Mouse (Mus musculus) granulocyte monocyte progenitor cell, adult 5-6 weeks (primary cell): ENCODE data around the gene Anapc11. TPM values are rescaled to one million over a fixed set of nuclear protein-coding genes. Genes with fewer than 3 reads are reported as not detected.
A peak's percentile ranks its signal among the peaks of the same experiment; 100 is the strongest.

Experiments
- ATAC-seq: replicated peaks from 2 replicates; pipeline ENCODE4 v1.8.0; 2016; ENCODE audit warnings: mild to moderate bottlenecking, moderate TSS enrichment, inconsistent platforms; ENCODE audit not compliant: poor library complexity, severe bottlenecking
- total RNA-seq, 2 experiments: library from RNA; stranded (forward) in 1 of 2; stranded (reverse) in 1 of 2; fragments of 200-712, 200-1000 nt in 1 of 2; fragments of >200 nt in 1 of 2; fragmentation: Nextera tagmentation in 1 of 2; gene quantifications; 2 replicates each; pipeline ENCODE4 v1.2.3; 2014 to 2017

Anapc11 gene
- total RNA-seq, 2 experiments from 2014 or later, result 26.9 to 80.9 TPM

DNA sequence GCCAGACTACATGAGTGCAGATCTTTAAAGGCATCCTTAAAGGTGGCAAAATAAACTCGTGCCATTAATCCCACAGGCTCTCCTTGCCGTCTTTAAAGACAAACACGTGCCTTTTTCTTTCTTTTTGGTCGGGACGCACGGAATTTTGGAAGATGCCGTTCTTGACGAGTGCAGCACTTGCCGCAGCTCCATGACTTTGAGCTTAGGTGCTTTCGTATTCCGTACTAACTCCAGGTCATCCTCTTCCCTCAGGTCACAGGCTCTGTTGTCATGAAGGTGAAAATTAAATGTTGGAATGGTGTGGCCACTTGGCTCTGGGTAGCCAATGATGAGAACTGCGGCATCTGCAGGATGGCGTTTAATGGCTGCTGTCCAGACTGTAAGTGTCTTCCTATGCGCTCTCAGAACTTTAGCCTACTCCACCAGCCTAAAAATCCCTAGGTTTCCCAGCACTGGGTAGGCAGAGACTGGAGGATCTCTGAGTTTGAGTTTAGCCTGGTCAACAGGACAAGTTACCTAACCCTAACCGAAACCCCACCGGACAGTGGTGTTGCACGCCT is 849 bp downstream of the Anapc11 start:
- no peak for ATAC-seq

DNA sequence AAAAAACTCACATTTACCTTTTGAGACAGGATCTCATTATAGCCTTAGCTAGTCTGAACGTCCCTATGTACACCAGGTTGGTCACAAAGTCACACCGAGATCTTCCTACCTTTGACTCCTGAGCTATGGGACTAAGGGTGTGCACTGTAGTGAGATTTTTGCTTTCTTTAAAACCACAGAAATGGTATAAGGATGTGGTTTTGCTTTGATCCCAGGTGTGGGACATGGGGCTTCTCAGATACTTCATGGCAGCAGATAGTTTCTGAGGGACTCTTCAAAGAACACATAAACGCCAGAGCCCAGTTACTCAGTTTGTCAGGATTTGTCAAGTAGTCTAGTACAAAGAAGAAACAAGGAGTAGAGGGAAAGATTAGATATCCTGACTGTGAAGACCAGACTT is 2.5 kb downstream of the Anapc11 start:
- no peak for ATAC-seq

DNA sequence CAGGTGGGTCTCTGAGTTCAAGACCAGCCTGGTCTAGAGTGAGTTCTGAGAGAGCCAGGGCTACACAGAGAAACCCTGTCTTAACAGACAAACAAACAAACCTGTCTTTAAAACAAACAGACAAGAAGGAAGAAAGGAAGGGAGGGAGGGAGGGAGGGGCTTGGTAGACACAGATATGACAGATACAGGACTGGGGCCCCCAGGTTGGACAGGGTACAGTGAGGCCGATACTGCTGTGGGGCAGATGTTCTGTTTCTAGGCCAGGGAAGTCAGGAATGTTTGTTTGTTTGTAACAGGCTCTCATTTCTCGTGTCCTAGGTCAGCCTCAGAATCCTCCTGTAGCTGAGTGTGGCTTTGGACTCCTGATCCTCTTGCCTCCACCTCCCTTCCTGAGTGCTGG is 5.3 kb downstream of the Anapc11 start:
- no peak for ATAC-seq

GRCm38 (mm10) chr11:120605667-120606066 is 7.4 kb downstream of the Anapc11 start:
- no peak for ATAC-seq

GRCm38 (mm10) chr11:120606764-120607163 is 8.5 kb downstream of the Anapc11 start:
- no peak for ATAC-seq

- no peak for ATAC-seq
Measured at GRCm38 (mm10) chr11:120608241-120609034, 10.2 kb downstream of the Anapc11 start, which contains the start of gene Npb. Gene Npb, plus strand, starts transcription at chr11:120608477.

DNA sequence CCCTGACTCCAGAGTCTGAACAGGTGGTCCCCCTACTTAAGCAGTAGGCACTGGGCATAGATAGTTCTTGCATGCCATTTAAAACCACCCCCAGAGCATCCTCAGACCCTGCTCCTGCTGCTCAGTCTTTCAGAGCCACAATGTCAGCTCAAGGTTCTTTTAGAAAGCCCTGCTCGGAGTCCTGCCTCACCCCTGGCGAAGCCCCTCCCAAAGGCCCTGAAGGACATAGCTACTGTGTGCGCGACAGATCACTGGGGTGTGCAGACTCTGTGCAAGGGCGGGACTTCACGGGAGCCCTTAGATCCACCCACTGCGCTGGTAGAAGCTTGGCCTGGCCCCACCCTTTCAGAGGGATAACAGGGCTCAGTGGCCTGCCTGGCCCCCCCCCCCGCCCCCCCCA is 11.0 kb downstream of the Anapc11 start:
- no peak for ATAC-seq

DNA sequence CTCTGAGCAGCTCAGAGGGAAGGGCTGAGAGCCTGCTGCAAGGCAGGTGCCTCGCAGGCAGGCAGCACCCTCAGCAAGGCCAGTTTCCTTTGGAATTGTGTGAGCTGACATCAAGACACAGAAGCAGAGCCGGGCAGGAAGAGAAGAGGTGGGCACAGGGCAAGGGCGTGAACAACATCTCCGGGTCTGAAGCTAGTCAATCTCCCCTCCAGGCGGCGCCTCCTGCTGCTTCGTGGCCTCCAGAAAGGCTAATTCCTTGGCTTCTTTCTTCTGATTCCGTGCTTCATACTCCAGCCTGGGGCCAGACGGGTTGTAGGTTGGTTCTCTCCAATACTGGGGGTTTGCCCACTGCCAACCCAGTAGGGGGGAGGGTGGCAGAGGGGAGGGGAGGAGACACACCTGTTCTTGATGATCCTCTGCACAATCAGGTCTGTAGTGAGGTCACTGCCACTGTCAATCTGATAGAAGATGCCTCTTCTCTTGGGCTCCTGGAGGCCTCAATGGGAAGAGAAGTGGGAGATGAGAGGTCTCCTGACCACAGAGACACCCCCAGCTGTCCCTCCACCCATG is 12.3 kb downstream of the Anapc11 start:
- ATAC-seq, result no peak

DNA sequence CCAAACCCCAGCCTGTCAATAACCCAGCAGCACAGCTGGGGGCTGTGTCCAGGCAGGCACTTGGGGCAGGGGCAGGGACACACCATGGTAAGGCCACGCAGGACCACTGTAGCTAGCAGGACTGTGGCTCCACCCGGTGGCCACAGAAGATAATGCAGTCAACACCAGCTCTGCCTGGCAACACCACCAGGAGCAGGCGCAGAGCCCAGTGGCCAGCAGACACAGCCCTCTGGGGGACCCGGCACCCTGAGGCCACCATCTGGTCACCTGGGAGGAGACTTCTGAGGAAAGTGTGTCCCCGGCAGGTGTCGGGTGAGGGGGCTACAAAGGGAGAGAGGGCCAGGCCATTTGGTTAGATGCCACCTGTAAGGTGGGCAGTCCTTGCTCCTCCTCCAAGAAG is 14.5 kb downstream of the Anapc11 start:
- ATAC-seq, result peak; percentile 67

DNA sequence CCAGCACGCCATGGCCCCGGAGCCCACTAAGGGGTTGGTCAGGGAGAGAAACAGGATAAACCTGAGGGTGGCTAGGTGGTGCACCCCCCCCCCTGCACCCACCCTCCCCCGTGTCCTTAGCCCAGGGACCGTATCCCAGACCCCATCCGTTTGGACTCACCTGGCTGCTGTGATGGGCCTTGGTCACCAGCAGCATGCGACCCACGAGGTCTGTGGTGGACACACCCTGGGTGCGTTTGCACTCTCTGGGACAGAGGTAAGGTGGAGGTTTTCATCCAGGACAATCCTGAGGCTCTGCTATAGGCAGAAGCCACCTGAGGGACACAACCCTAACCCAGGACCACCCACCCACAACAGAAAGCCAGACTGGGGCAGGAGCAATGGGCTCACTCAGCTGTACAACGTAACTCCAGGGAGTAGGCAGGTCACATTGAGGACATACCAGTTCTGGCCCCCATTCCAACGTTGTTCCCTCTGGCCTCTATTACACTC is 15.3 kb downstream of the Anapc11 start:
- no peak for ATAC-seq

GRCm38 (mm10) chr11:120613976-120614375 is 15.8 kb downstream of the Anapc11 start:
- no peak for ATAC-seq

GRCm38 (mm10) chr11:120615167-120615566 is 16.9 kb downstream of the Anapc11 start:
- ATAC-seq, result no peak

DNA sequence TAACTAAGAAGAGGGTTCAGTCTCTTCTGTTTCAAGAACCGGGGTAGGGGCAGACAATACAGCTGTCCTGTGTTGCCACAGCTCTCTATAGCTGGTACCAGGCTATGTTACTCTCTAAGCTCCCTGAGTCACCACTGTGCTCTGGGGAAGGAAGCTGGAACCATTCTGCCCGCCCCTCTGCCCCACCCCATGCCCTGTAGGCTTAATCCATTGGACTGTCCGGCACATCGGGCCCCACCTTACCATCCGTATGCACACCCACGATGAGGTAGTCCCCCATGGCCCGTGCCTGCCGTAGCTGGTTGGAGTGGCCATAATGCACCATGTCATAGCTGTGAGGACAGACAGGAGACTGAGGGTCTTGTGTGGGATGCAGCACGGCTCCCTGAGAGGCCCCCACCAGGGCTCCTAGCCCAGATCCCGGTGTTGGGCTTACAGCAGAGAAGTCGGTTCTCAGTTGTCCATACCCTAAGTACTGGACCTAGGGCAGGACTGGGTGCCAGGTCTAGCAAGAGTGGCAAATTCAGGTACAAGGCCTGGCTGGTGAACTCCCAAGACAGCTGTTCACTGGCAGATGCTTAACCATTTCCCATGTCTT is 17.5 kb downstream of the Anapc11 start:
- no peak for ATAC-seq

- no peak for ATAC-seq
Measured at GRCm38 (mm10) chr11:120616617-120617294, 18.5 kb downstream of the Anapc11 start.

DNA sequence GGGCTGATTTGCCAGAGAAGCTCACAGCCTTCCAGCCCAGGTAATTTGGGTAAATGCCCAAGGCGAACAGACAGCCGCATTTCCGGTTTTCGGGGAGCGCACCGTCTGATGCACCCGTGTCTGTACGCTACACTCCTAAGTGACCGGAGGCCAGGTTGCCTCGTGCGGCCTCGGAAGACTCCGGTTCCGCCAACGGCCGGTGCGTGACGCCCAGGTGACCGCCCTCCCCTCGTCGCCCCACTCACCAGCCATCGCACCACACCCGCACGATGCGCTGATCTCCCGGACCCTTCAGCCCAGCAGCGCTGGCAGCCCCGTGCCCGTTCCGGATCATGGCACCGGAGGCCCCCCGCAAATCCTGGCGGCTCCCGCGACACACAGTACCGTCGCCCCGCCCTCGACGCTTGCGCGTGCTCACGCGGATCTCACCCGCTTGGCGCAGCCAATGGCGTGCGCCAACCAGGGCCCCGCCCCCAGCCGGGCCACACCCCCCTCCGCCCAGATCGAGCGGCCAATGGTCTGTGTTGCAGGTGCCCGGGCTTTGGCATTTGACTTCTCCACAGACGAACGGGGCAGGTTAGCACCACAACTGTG is 19.4 kb downstream of the Anapc11 start, which contains the start of gene Pcyt2:
Gene Pcyt2 (minus strand): TSS at position 418 of the 594 bp plus-strand sequence.
- ATAC-seq, result peak; percentile 94

GRCm38 (mm10) chr11:120618619-120619535 is 20.7 kb downstream of the Anapc11 start:
- ATAC-seq, result no peak

- no peak for ATAC-seq
Measured at GRCm38 (mm10) chr11:120620195-120620594, 22.0 kb downstream of the Anapc11 start.

- no peak for ATAC-seq
Measured at GRCm38 (mm10) chr11:120622805-120623204, 24.6 kb downstream of the Anapc11 start.
